Mouse (Mus musculus): ENCODE results near the gene Vav2. TPM values are rescaled to one million over a fixed set of nuclear protein-coding genes. Genes with fewer than 3 reads are reported as not detected.
A peak's percentile ranks its signal among the peaks of the same experiment; 100 is the strongest.

Gene Vav2
- polyA plus RNA-seq, 1 experiment from 2014 or later: 13.1 TPM

DNA sequence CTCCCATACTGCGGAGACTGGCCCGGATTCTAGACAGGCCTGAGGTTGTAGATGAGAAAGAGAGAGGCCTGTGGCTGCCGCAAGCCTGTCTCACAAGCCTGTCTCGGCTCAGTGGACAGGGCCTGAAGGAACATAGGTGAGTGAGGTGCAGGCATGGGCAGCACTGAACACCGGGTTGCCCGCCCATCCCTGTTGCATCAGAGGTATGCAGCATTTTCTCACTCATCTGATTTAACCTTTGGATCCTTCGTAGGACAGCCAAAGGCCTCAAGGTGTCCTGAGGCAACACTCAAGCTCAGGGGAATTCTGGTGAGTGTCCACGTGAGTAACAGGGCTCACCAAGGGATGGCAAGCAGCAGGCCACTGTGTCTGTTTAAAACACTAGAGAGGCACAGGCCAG is 36.5 kb downstream of the Vav2 start:
- H3K4me2 ChIP-seq (ENCODE audit: low read length): no peak overlapping the region
- no peaks in the 10 kb centered on the region for H3K9me3 ChIP-seq (ENCODE audit: control insufficient read depth, low read length)
- H3K4me3 ChIP-seq (replicated peaks; ENCODE audit: low read length): no peak overlapping the region
- H3K36me3 ChIP-seq (ENCODE audit: control insufficient read depth, insufficient read depth): 0 out of 2 replicates have a peak, but pooled peaks cover 2% of the 10 kb centered on the region
- H3K9ac ChIP-seq (replicated peaks; ENCODE audit: low read depth, low read length): no peak overlapping the region
- 71% methylated on average over 8 of the region's 8 CpGs for WGBS
- peaks cover 38% of the 10 kb centered on the region for H3K4me1 ChIP-seq (replicated peaks; ENCODE audit: control insufficient read depth, insufficient read depth, low read length)
- H3K27me3 ChIP-seq (replicated peaks; ENCODE audit: control insufficient read depth, insufficient read depth, low read length): no peaks in the 10 kb centered on the region
- no peak for ATAC-seq
- no peak overlapping the region for H3K27ac ChIP-seq (ENCODE audit: low read length)

DNA sequence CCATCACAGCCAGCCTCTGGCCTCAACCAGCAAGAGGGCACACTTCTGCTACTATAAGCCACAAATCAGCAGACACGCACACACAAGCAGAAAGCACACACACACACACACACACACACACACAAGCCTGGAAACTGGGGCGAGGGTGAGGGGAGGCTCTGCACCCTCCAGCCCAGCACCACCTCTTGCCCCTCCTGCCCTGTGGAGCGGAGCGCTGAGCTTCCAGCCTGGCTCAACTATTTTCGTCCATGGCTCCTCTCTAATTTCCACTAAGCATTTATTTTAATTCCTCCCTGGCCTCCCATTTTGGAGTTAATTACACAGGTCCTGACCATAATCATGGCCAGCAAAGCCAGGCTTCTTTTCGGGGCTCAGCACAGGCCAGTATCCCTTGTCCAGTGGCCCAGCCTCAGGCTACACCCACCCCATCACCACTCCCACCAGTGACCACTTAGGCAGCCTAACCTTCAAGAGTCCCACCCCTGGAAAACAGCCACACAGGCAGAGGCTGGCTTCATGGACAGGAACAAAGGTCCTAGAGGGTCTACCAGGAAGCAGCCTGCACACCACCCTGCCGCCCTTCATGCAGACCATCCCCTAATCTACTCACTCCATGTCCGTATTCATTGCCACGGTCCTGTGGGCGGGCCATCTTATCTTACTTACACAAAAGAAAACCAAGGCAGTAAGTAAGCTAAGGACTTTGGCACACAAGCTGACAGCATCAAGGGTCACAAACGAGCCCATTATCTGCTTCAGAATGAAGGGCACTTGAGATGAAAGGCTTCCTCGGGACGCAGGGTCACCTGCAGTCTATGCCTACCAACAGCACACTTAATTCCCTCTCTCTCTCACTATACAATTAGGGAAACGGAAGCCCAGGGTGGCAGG is 37.3 kb downstream of the Vav2 start:
- Histone ChIP-seq H3K4me3 (replicated peaks; ENCODE audit: low read length) (no peak overlapping the region), H3K9me3 (ENCODE audit: control insufficient read depth, low read length) (no peaks in the 10 kb centered on the region), H3K27ac (ENCODE audit: low read length) (no peak overlapping the region), H3K9ac (replicated peaks; ENCODE audit: low read depth, low read length) (no peak overlapping the region), H3K27me3 (replicated peaks; ENCODE audit: control insufficient read depth, insufficient read depth, low read length) (no peaks in the 10 kb centered on the region), H3K4me2 (ENCODE audit: low read length) (no peak overlapping the region), H3K4me1 (replicated peaks; ENCODE audit: control insufficient read depth, insufficient read depth, low read length) (peaks cover 30% of the 10 kb centered on the region), H3K36me3 (ENCODE audit: control insufficient read depth, insufficient read depth) (0 out of 2 replicates have a peak, but pooled peaks cover 2% of the 10 kb centered on the region)
- 36% methylated on average over 14 of the region's 14 CpGs for WGBS
- ATAC-seq: no peak

DNA sequence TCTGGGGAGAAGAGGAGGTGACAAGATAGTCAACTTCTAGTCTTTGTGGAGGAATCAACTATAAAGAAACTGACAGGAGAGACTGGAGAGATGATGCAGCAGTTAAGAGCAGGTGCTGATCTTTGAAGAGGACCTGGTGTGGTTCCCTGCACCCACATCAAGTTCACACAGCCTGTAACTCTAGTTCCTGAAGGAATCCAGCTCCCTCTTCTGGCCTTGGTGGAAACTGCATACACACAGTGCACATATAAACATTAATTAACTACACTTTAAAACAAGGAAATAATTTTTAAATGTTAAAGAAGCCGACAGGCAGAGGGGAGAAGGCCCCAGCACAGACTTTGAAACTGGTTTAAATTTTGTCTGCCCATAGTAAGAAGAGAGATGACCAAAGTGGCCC is 39.6 kb downstream of the Vav2 start:
- H3K36me3 ChIP-seq (ENCODE audit: control insufficient read depth, insufficient read depth): 0 out of 2 replicates have a peak, but pooled peaks cover 2% of the 10 kb centered on the region
- H3K4me2 ChIP-seq (ENCODE audit: low read length): no peak overlapping the region
- H3K9me3 ChIP-seq (ENCODE audit: control insufficient read depth, low read length): no peaks in the 10 kb centered on the region
- no peaks in the 10 kb centered on the region for H3K27me3 ChIP-seq (replicated peaks; ENCODE audit: control insufficient read depth, insufficient read depth, low read length)
- 100% methylated on average over 1 of the region's 1 CpGs for WGBS
- no peak overlapping the region for H3K4me3 ChIP-seq (replicated peaks; ENCODE audit: low read length)
- H3K4me1 ChIP-seq (replicated peaks; ENCODE audit: control insufficient read depth, insufficient read depth, low read length): peaks cover 23% of the 10 kb centered on the region
- H3K9ac ChIP-seq (replicated peaks; ENCODE audit: low read depth, low read length): no peak overlapping the region
- no peak overlapping the region for H3K27ac ChIP-seq (ENCODE audit: low read length)
- no peak for ATAC-seq

DNA sequence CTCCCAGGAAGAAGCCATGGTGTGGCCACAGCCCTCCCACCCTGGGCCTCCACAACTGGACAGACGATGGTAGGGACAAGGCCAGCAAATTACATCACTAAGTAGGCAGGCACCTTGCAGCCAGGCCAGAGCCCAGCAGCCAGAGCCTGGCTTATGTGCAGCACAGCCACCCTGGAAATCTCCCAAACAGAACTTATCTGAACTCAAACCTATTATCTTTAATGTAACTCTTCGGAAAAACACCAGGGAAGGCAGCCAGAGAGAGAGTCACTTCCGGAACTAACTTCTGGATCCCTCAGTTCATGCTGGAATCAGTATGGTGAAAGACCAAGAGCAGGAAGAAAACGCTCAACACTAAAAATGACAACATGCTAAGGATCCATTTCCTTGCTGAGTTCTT is 45.1 kb downstream of the Vav2 start:
- H3K27ac ChIP-seq (ENCODE audit: low read length): no peak overlapping the region
- no peaks in the 10 kb centered on the region for H3K9me3 ChIP-seq (ENCODE audit: control insufficient read depth, low read length)
- no peak for ATAC-seq
- H3K4me3 ChIP-seq (replicated peaks; ENCODE audit: low read length): no peak overlapping the region
- H3K27me3 ChIP-seq (replicated peaks; ENCODE audit: control insufficient read depth, insufficient read depth, low read length): no peaks in the 10 kb centered on the region
- peaks cover 19% of the 10 kb centered on the region for H3K4me1 ChIP-seq (replicated peaks; ENCODE audit: control insufficient read depth, insufficient read depth, low read length)
- no peak overlapping the region for H3K4me2 ChIP-seq (ENCODE audit: low read length)
- 82% methylated on average over 4 of the region's 4 CpGs for WGBS
- 0 out of 2 replicates have a peak, but pooled peaks cover 2% of the 10 kb centered on the region for H3K36me3 ChIP-seq (ENCODE audit: control insufficient read depth, insufficient read depth)
- H3K9ac ChIP-seq (replicated peaks; ENCODE audit: low read depth, low read length): no peak overlapping the region

DNA sequence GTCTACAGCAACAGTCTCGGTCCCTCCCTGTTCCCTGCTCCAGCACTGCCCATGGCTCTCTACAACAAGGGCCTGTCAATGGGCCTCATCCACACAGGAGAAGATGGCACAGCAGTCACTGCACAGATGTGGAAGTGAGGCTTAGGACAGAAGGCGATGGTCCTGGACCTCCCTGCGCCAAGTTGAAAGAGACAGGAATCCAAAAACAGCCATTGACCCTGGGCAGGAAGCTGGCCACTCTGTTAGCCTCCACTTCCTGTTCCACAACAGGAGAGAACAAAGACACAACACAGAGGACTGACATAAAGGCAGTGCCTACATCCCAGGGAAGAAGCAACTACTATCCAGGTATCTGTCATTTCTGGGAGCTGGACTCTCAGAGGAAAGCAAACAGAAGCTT is 45.6 kb downstream of the Vav2 start:
- 0 out of 2 replicates have a peak, but pooled peaks cover 1% of the 10 kb centered on the region for H3K36me3 ChIP-seq (ENCODE audit: control insufficient read depth, insufficient read depth)
- no peak overlapping the region for H3K9ac ChIP-seq (replicated peaks; ENCODE audit: low read depth, low read length)
- H3K9me3 ChIP-seq (ENCODE audit: control insufficient read depth, low read length): no peaks in the 10 kb centered on the region
- no peaks in the 10 kb centered on the region for H3K27me3 ChIP-seq (replicated peaks; ENCODE audit: control insufficient read depth, insufficient read depth, low read length)
- H3K4me3 ChIP-seq (replicated peaks; ENCODE audit: low read length): no peak overlapping the region
- H3K4me1 ChIP-seq (replicated peaks; ENCODE audit: control insufficient read depth, insufficient read depth, low read length): peaks cover 23% of the 10 kb centered on the region
- ATAC-seq: no peak
- no peak overlapping the region for H3K27ac ChIP-seq (ENCODE audit: low read length)
- 84% methylated on average over 3 of the region's 3 CpGs for WGBS
- no peak overlapping the region for H3K4me2 ChIP-seq (ENCODE audit: low read length)

DNA sequence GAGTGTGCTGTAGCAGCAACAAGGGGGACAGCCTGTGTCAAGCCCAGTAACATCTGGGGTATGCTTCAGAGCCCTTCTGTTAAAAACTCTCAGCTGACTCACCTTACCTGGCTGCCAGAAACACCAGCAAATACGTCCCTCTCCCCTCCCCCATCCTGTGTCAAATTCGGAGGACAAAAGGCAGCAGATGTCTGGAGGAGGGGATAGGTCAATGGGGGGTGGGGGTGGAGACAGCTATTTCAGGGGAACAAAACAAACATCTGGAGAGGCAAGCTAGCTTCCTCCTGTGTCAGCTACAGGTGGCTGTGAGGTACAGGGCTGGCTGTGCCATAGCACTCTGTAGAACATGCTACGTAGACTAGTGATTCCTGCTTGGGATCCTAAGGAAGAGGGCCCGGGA is 49.0 kb downstream of the Vav2 start:
- no peaks in the 10 kb centered on the region for H3K9me3 ChIP-seq (ENCODE audit: control insufficient read depth, low read length)
- H3K4me1 ChIP-seq (replicated peaks; ENCODE audit: control insufficient read depth, insufficient read depth, low read length): peaks cover 31% of the 10 kb centered on the region
- no peaks in the 10 kb centered on the region for H3K27me3 ChIP-seq (replicated peaks; ENCODE audit: control insufficient read depth, insufficient read depth, low read length)
- H3K27ac ChIP-seq (ENCODE audit: low read length): no peak overlapping the region
- H3K36me3 ChIP-seq (ENCODE audit: control insufficient read depth, insufficient read depth): no peaks in the 10 kb centered on the region
- ATAC-seq: no peak
- no peak overlapping the region for H3K9ac ChIP-seq (replicated peaks; ENCODE audit: low read depth, low read length)
- no peak overlapping the region for H3K4me3 ChIP-seq (replicated peaks; ENCODE audit: low read length)
- 22% methylated on average over 4 of the region's 4 CpGs for WGBS
- H3K4me2 ChIP-seq (ENCODE audit: low read length): no peak overlapping the region

DNA sequence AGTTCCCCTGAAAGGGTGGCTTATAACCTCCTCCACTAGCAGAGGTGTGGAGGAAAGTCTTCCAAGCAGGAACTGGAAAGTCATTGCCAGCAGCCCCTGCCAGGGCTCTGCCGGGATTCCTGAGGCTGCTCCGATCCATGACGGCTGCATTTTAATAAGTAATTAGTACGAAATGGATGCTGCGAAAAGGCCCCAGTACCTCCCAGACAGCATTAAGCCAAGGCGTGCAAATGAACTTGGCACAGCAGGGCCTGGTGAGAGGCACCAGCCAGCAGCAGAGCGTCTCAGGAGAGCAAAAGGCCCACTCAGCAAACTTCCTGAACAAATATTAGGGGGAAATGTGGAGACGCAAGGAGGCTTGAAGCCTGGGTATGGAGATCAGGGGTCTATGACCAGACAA is 49.7 kb downstream of the Vav2 start:
- H3K4me3 ChIP-seq (replicated peaks; ENCODE audit: low read length): no peak overlapping the region
- H3K4me1 ChIP-seq (replicated peaks; ENCODE audit: control insufficient read depth, insufficient read depth, low read length): peaks cover 31% of the 10 kb centered on the region
- no peaks in the 10 kb centered on the region for H3K27me3 ChIP-seq (replicated peaks; ENCODE audit: control insufficient read depth, insufficient read depth, low read length)
- H3K4me2 ChIP-seq (ENCODE audit: low read length): no peak overlapping the region
- WGBS: 12% methylated on average over 8 of the region's 8 CpGs
- H3K9ac ChIP-seq (replicated peaks; ENCODE audit: low read depth, low read length): no peak overlapping the region
- H3K27ac ChIP-seq (ENCODE audit: low read length): no peak overlapping the region
- peak; percentile 76 for ATAC-seq
- H3K36me3 ChIP-seq (ENCODE audit: control insufficient read depth, insufficient read depth): no peaks in the 10 kb centered on the region
- H3K9me3 ChIP-seq (ENCODE audit: control insufficient read depth, low read length): no peaks in the 10 kb centered on the region

DNA sequence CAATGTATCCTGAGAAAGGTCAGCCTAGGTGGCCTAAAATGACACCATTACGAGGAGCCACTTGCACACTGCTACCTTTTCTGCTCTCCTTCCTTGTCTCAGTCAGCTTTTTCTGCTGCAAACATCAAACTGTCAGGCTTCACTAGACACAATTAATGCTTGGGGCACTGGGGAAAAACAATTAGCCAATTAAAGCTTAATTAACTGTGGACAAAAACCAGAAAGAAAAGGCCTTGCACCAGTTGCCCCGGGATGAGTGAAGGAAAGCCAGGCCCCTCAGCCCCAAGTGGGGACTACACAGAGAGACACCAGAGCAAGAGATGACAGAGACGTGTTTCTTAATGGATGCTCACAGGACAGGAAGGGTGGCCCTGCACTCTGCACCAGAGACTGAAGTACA is 51.7 kb downstream of the Vav2 start:
- Histone ChIP-seq H3K4me3 (replicated peaks; ENCODE audit: low read length) (no peak overlapping the region), H3K9me3 (ENCODE audit: control insufficient read depth, low read length) (no peaks in the 10 kb centered on the region), H3K9ac (replicated peaks; ENCODE audit: low read depth, low read length) (no peak overlapping the region), H3K27me3 (replicated peaks; ENCODE audit: control insufficient read depth, insufficient read depth, low read length) (no peaks in the 10 kb centered on the region), H3K4me1 (replicated peaks; ENCODE audit: control insufficient read depth, insufficient read depth, low read length) (peaks cover 31% of the 10 kb centered on the region), H3K27ac (ENCODE audit: low read length) (no peak overlapping the region), H3K36me3 (ENCODE audit: control insufficient read depth, insufficient read depth) (no peaks in the 10 kb centered on the region), H3K4me2 (ENCODE audit: low read length) (no peak overlapping the region)
- WGBS: 10% methylated on average over 3 of the region's 3 CpGs
- no peak for ATAC-seq

DNA sequence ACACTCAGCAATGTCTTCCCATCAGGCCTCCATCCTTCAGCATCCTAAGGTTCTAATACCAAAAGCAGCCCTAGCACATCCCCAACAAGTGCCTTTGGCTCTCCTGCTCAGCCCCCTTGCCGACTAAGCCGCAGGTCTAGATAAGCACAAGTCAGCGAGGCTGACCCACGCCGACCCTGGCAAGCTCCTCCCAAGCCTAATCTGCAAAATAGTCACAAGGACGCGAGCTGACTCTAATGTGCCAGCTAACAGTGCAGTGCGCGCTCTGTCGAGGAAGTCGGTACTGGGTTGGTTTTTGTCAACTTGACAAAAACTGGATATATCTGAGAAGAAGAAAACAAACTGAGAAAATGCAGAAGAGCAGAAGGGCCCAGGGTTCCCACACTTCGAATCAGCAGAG is 53.5 kb downstream of the Vav2 start:
- no peak for ATAC-seq
- H3K36me3 ChIP-seq (ENCODE audit: control insufficient read depth, insufficient read depth): no peaks in the 10 kb centered on the region
- no peak overlapping the region for H3K9ac ChIP-seq (replicated peaks; ENCODE audit: low read depth, low read length)
- no peak overlapping the region for H3K27ac ChIP-seq (ENCODE audit: low read length)
- no peak overlapping the region for H3K4me2 ChIP-seq (ENCODE audit: low read length)
- H3K9me3 ChIP-seq (ENCODE audit: control insufficient read depth, low read length): no peaks in the 10 kb centered on the region
- H3K4me3 ChIP-seq (replicated peaks; ENCODE audit: low read length): no peak overlapping the region
- WGBS: 45% methylated on average over 12 of the region's 12 CpGs
- H3K27me3 ChIP-seq (replicated peaks; ENCODE audit: control insufficient read depth, insufficient read depth, low read length): no peaks in the 10 kb centered on the region
- peaks cover 29% of the 10 kb centered on the region for H3K4me1 ChIP-seq (replicated peaks; ENCODE audit: control insufficient read depth, insufficient read depth, low read length)

Data from forebrain, embryonic 16.5 days (tissue).